Mouse (Mus musculus) liver, embryonic 12.5 days (tissue): Measurements from ENCODE around the gene Flt3l. TPM values are rescaled to one million over a fixed set of nuclear protein-coding genes. Genes with fewer than 3 reads are reported as not detected.

Experiments
- ATAC-seq: fragments of 200-750 bp; cut with Nextera tagmentation; 2 replicates; pipeline ENCODE4 v1.8.0; 2017; ENCODE audit warnings: moderate number of reproducible peaks, mild to moderate bottlenecking, moderate library complexity
- H3K27ac ChIP-seq: fragments of 300-500 bp; sonication (generic); 2 replicates; pipeline ENCODE4 v1.5.1; 2016; ENCODE audit warnings: mild to moderate bottlenecking
- H3K27me3 ChIP-seq: fragments of 300-500 bp; sonication (generic); replicated peaks from 2 replicates; pipeline ENCODE4 v1.6.1; 2016; ENCODE audit warnings: mild to moderate bottlenecking, moderate library complexity
- H3K36me3 ChIP-seq: fragments of 300-500 bp; sonication (generic); 2 replicates; pipeline ENCODE4 v1.6.1; 2016; ENCODE audit warnings: mild to moderate bottlenecking, moderate library complexity
- H3K4me1 ChIP-seq: fragments of 300-500 bp; sonication (generic); 2 replicates; pipeline ENCODE4 v1.6.1; 2016
- H3K4me2 ChIP-seq: fragments of 300-500 bp; sonication (generic); 2 replicates; pipeline ENCODE4 v1.6.1; 2016; ENCODE audit warnings: mild to moderate bottlenecking, moderate library complexity
- H3K4me3 ChIP-seq: fragments of 300-500 bp; sonication (generic); 2 replicates; pipeline ENCODE4 v1.5.1; 2016; ENCODE audit warnings: mild to moderate bottlenecking, moderate library complexity
- H3K9ac ChIP-seq: fragments of 300-500 bp; sonication (generic); 2 replicates; pipeline ENCODE4 v1.6.1; 2016; ENCODE audit warnings: mild to moderate bottlenecking, moderate library complexity
- H3K9me3 ChIP-seq: fragments of 300-500 bp; sonication (generic); replicated peaks from 2 replicates; pipeline ENCODE4 v1.6.1; 2016; ENCODE audit warnings: mild to moderate bottlenecking, moderate library complexity
- WGBS: fragments of 180-500 bp; shearing (Covaris S2); methylation state at CpG from one replicate; pipeline ENCODE4 v1.1.7; 2016; ENCODE audit not compliant: insufficient replicate concordance; 5-methylcytosine and 5-hydroxymethylcytosine counted together
- polyA plus RNA-seq: library from polyadenylated mRNA; unstranded; fragments of >200 nt; fragmentation: Nextera tagmentation; extraction: Ambion mirVana; gene quantifications from 2 replicates; pipeline ENCODE4 v1.2.1, GENCODE M21; 2016

The Flt3l gene
- polyA plus RNA-seq, 1 experiment from 2014 or later: 5.7 TPM

- no peak overlapping the region for H3K9ac ChIP-seq
- H3K27me3 ChIP-seq: peaks cover 54% of the 10 kb centered on the region
- ATAC-seq: no peak
- H3K36me3 ChIP-seq: peaks cover 15% of the 10 kb centered on the region; the same call in 1 of the 2 replicates
- peak overlapping the region; percentile 80 for H3K4me2 ChIP-seq
- no peak overlapping the region for H3K27ac ChIP-seq
- peaks cover 27% of the 10 kb centered on the region for H3K4me1 ChIP-seq
- H3K9me3 ChIP-seq: no peaks in the 10 kb centered on the region
- H3K4me3 ChIP-seq: peak overlapping the region; percentile 46
- WGBS: 28% methylated on average over 6 of the region's 6 CpGs
Observed at GRCm38 (mm10) chr7:45162551-45162950, 26.3 kb upstream of the Flt3l start.

- WGBS: 4% methylated on average over 35 of the region's 35 CpGs
- Histone ChIP-seq H3K9ac (0 out of 2 replicates have a peak overlapping the region, but pooled peaks have one; percentile 36), H3K4me3 (peak overlapping the region; percentile 46), H3K36me3 (peaks cover 19% of the 10 kb centered on the region; the same call in 1 of the 2 replicates), H3K4me1 (peaks cover 27% of the 10 kb centered on the region), H3K27me3 (peaks cover 47% of the 10 kb centered on the region), H3K9me3 (no peaks in the 10 kb centered on the region), H3K27ac (no peak overlapping the region; the same call in 1 of the 2 replicates), H3K4me2 (peak overlapping the region; percentile 80)
- ATAC-seq: peak; percentile 76
Observed at GRCm38 (mm10) chr7:45161612-45162473, 25.6 kb upstream of the Flt3l start.

GRCm38 (mm10) chr7:45160866-45161265 lies 24.6 kb upstream of the Flt3l start:
- WGBS: 86% methylated on average over 3 of the region's 3 CpGs
- no peak overlapping the region for H3K4me3 ChIP-seq
- H3K36me3 ChIP-seq: peaks cover 28% of the 10 kb centered on the region; the same call in 1 of the 2 replicates
- peaks cover 37% of the 10 kb centered on the region for H3K27me3 ChIP-seq
- H3K4me2 ChIP-seq: no peak overlapping the region
- no peak overlapping the region for H3K27ac ChIP-seq
- H3K4me1 ChIP-seq: peaks cover 27% of the 10 kb centered on the region
- no peak overlapping the region for H3K9ac ChIP-seq
- no peaks in the 10 kb centered on the region for H3K9me3 ChIP-seq
- no peak for ATAC-seq

GRCm38 (mm10) chr7:45160316-45160800 lies 24.1 kb upstream of the Flt3l start:
- WGBS: 79% methylated on average over 6 of the region's 6 CpGs
- Histone ChIP-seq H3K36me3 (peaks cover 28% of the 10 kb centered on the region; the same call in 1 of the 2 replicates), H3K4me2 (no peak overlapping the region), H3K27ac (no peak overlapping the region), H3K27me3 (peaks cover 32% of the 10 kb centered on the region), H3K4me3 (no peak overlapping the region), H3K9ac (no peak overlapping the region), H3K4me1 (peaks cover 32% of the 10 kb centered on the region), H3K9me3 (no peaks in the 10 kb centered on the region)
- no peak for ATAC-seq

GRCm38 (mm10) chr7:45158991-45159390 lies 22.8 kb upstream of the Flt3l start:
- Histone ChIP-seq H3K4me1 (peaks cover 37% of the 10 kb centered on the region), H3K4me3 (no peak overlapping the region), H3K4me2 (no peak overlapping the region), H3K36me3 (peaks cover 28% of the 10 kb centered on the region; the same call in 1 of the 2 replicates), H3K27me3 (peaks cover 18% of the 10 kb centered on the region), H3K9ac (no peak overlapping the region), H3K27ac (no peak overlapping the region), H3K9me3 (no peaks in the 10 kb centered on the region)
- ATAC-seq: no peak
- WGBS: 84% methylated on average over 6 of the region's 6 CpGs

GRCm38 (mm10) chr7:45157459-45157858 lies 21.2 kb upstream of the Flt3l start:
- no peak overlapping the region for H3K9ac ChIP-seq
- no peak overlapping the region for H3K27ac ChIP-seq
- H3K4me3 ChIP-seq: no peak overlapping the region
- H3K27me3 ChIP-seq: peaks cover 3% of the 10 kb centered on the region
- H3K4me1 ChIP-seq: peaks cover 34% of the 10 kb centered on the region
- 83% methylated on average over 14 of the region's 14 CpGs for WGBS
- peaks cover 28% of the 10 kb centered on the region; the same call in 1 of the 2 replicates for H3K36me3 ChIP-seq
- no peaks in the 10 kb centered on the region for H3K9me3 ChIP-seq
- no peak for ATAC-seq
- H3K4me2 ChIP-seq: no peak overlapping the region

GRCm38 (mm10) chr7:45156206-45156605 lies 20.0 kb upstream of the Flt3l start:
- Histone ChIP-seq H3K27ac (no peak overlapping the region), H3K4me1 (peaks cover 27% of the 10 kb centered on the region), H3K4me3 (no peak overlapping the region), H3K36me3 (peaks cover 28% of the 10 kb centered on the region; the same call in 1 of the 2 replicates), H3K9ac (no peak overlapping the region), H3K27me3 (no peaks in the 10 kb centered on the region), H3K4me2 (no peak overlapping the region), H3K9me3 (no peaks in the 10 kb centered on the region)
- no peak for ATAC-seq
- 89% methylated on average over 15 of the region's 15 CpGs for WGBS

- Histone ChIP-seq H3K27ac (peak overlapping the region; percentile 92; the same call in 1 of the 2 replicates), H3K36me3 (peaks cover 28% of the 10 kb centered on the region; the same call in 1 of the 2 replicates), H3K27me3 (no peaks in the 10 kb centered on the region), H3K4me1 (peaks cover 32% of the 10 kb centered on the region), H3K9me3 (no peaks in the 10 kb centered on the region), H3K4me2 (no peak overlapping the region), H3K4me3 (no peak overlapping the region), H3K9ac (no peak overlapping the region)
- WGBS: 77% methylated on average over 9 of the region's 9 CpGs
- no peak for ATAC-seq
Observed at GRCm38 (mm10) chr7:45155590-45155989, 19.4 kb upstream of the Flt3l start.

GRCm38 (mm10) chr7:45154993-45155514 lies 18.8 kb upstream of the Flt3l start:
- peak overlapping the region; percentile 82; the same call in 1 of the 2 replicates for H3K9ac ChIP-seq

GRCm38 (mm10) chr7:45154096-45154992 lies 18.1 kb upstream of the Flt3l start, which contains the start of the genes Pih1d1 and Aldh16a1:
TSS of gene Pih1d1 (plus strand) at chr7:45154303.
TSS of gene Aldh16a1 (minus strand) at chr7:45154584.
- peak within 1 kb of the TSS; percentile 82 for H3K9ac ChIP-seq
- no peaks in the 10 kb centered on the region for H3K27me3 ChIP-seq
- H3K9me3 ChIP-seq: no peaks in the 10 kb centered on the region
- peak within 1 kb of the TSS; percentile 73 for H3K4me3 ChIP-seq
- 3% methylated on average over 68 of the region's 69 CpGs for WGBS
- peaks cover 41% of the 10 kb centered on the region for H3K4me1 ChIP-seq
- H3K4me2 ChIP-seq: peak within 1 kb of the TSS; percentile 76
- peak; percentile 94 for ATAC-seq
- H3K27ac ChIP-seq: peak within 1 kb of the TSS; percentile 92
- H3K36me3 ChIP-seq: peaks cover 29% of the 10 kb centered on the region; the same call in 1 of the 2 replicates

More at GRCm38 (mm10) chr7:45154993-45155514, 18.8 kb upstream of the Flt3l start:
- peak; percentile 4; the same call in 1 of the 2 replicates for ATAC-seq
- Histone ChIP-seq H3K9me3 (no peaks in the 10 kb centered on the region), H3K36me3 (peaks cover 28% of the 10 kb centered on the region; the same call in 1 of the 2 replicates), H3K27ac (peak overlapping the region; percentile 92), H3K27me3 (no peaks in the 10 kb centered on the region), H3K4me3 (peak overlapping the region; percentile 73), H3K4me2 (peak overlapping the region; percentile 76), H3K4me1 (peaks cover 37% of the 10 kb centered on the region)
- 62% methylated on average over 12 of the region's 12 CpGs for WGBS

- ATAC-seq: no peak
- peak overlapping the region; percentile 82 for H3K9ac ChIP-seq
- H3K4me3 ChIP-seq: peak overlapping the region; percentile 73
- H3K36me3 ChIP-seq: peaks cover 27% of the 10 kb centered on the region; the same call in 1 of the 2 replicates
- no peaks in the 10 kb centered on the region for H3K9me3 ChIP-seq
- peak overlapping the region; percentile 92 for H3K27ac ChIP-seq
- no peaks in the 10 kb centered on the region for H3K27me3 ChIP-seq
- H3K4me1 ChIP-seq: peaks cover 42% of the 10 kb centered on the region
- 3% methylated on average over 5 of the region's 5 CpGs for WGBS
- peak overlapping the region; percentile 76 for H3K4me2 ChIP-seq
Observed at GRCm38 (mm10) chr7:45153586-45153985, 17.4 kb upstream of the Flt3l start.
